Mouse (Mus musculus): ENCODE data around the gene Gsdma3.

DNA sequence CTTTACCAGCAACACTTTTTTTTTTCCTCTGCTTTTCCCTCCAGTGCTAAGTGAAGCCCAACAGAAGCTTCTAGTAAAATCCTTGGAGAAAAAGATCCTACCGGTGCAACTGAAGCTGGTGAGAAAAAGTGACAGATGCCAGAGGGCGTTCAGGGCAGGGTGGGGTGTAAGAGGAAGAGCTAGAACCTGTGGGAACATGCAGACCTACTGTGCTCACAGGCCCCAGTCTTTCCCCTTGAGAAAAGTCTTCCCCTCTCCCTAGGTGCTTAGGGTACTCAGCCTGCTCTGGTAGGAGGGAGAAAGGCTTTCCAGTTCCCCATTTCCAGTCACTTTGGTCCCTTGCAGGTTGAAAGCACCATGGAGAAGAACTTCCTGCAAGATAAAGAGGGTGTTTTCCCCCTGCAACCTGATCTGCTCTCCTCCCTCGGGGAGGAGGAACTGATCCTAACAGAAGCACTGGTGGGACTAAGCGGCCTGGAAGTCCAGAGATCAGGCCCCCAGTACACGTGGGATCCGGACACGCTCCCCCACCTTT, 49.7 kb downstream of the Gsdma3 start:
- TF ChIP-seq EP300 (IDR thresholded peaks at IDR 0.05; ENCODE audit: low read depth) (no peak), CTCF (IDR thresholded peaks at IDR 0.05; ENCODE audit: low read depth) (no peak)

All from heart, postnatal 0 days (tissue).